Mouse (Mus musculus) MEL (cell line): ENCODE results near the gene Eva1b. TPM values are rescaled to one million over a fixed set of nuclear protein-coding genes. Genes with fewer than 3 reads are reported as not detected.
"Not testable (repeated sequence)": the region's sequence is repeated elsewhere in the genome, so short reads cannot be mapped to it uniquely, and the experiment has no call there.

Experiments used
- DNase-seq: peaks from one replicate; pipeline ENCODE4 v3.0.0; 2011; ENCODE audit warnings: low read depth, low spot score
- H3K27ac ChIP-seq: 2 replicates; pipeline ENCODE4 v1.5.1; 2012; ENCODE audit warnings: low read depth, mild to moderate bottlenecking, control low read depth, low read length, moderate library complexity; ENCODE audit not compliant: control insufficient read depth
- H3K27me3 ChIP-seq, 2 experiments: fragments of 150-350 bp in 1 of 2; sonication (generic) in 1 of 2; 2 replicates each; pipeline ENCODE4 v1.6.1; 2012; ENCODE audit warnings: low read length in 2 of 2, mild to moderate bottlenecking in 2 of 2, improper control_type of control experiment in 1 of 2, moderate library complexity in 1 of 2; ENCODE audit not compliant: insufficient read depth in 2 of 2, control insufficient read depth in 1 of 2
- H3K36me3 ChIP-seq, 2 experiments: 2 replicates each; pipeline ENCODE4 v1.6.1; 2012 to 2014; ENCODE audit warnings: low read length in 2 of 2, improper control_type of control experiment in 1 of 2, inconsistent platforms in 1 of 2, mild to moderate bottlenecking in 1 of 2; ENCODE audit not compliant: insufficient read depth in 2 of 2, control insufficient read depth in 1 of 2
- H3K4me1 ChIP-seq, 2 experiments: fragments of 150-350 bp in 1 of 2; sonication (generic) in 1 of 2; 2 replicates each; pipeline ENCODE4 v1.6.1; 2012; ENCODE audit warnings: low read length in 2 of 2, improper control_type of control experiment in 1 of 2, mild to moderate bottlenecking in 1 of 2; ENCODE audit not compliant: insufficient read depth in 2 of 2, control insufficient read depth in 1 of 2
- H3K4me3 ChIP-seq, 2 experiments: fragments of 150-350 bp in 1 of 2; sonication (generic) in 1 of 2; 2 replicates each; pipeline ENCODE4 v1.5.1; 2012; ENCODE audit warnings: low read depth in 2 of 2, low read length in 2 of 2, mild to moderate bottlenecking in 2 of 2, moderate library complexity in 2 of 2, control low read depth in 1 of 2, improper control_type of control experiment in 1 of 2; ENCODE audit not compliant: control insufficient read depth in 1 of 2, insufficient read depth in 1 of 2
- H3K79me2 ChIP-seq: 2 replicates; pipeline ENCODE4 v1.6.1; 2012; ENCODE audit warnings: mild to moderate bottlenecking, low read length, moderate library complexity; ENCODE audit not compliant: control insufficient read depth, poor library complexity, insufficient read depth
- H3K9ac ChIP-seq: 2 replicates; pipeline ENCODE4 v1.6.1; 2012; ENCODE audit warnings: low read depth, mild to moderate bottlenecking, control low read depth, low read length, moderate library complexity; ENCODE audit not compliant: control insufficient read depth, poor library complexity, severe bottlenecking
- H3K9me3 ChIP-seq: fragments of 150-350 bp; sonication (generic); replicated peaks from 2 replicates; pipeline ENCODE4 v1.6.1; 2012; ENCODE audit warnings: mild to moderate bottlenecking, low read length, improper control_type of control experiment, moderate library complexity; ENCODE audit not compliant: insufficient read depth
- BHLHE40 ChIP-seq: IDR thresholded peaks from 2 replicates; pipeline ENCODE4 v1.6.1; 2012; ENCODE audit warnings: low read depth, mild to moderate bottlenecking, inconsistent platforms, low read length, improper control_type of control experiment, borderline replicate concordance
- CTCF ChIP-seq, 3 experiments: IDR thresholded peaks in 2 of 3; conservative IDR thresholded peaks in 1 of 3; 2 replicates each; pipeline ENCODE4 v1.5.1; 2011 to 2012; ENCODE audit warnings: low read length in 3 of 3, low read depth in 2 of 3, mild to moderate bottlenecking in 2 of 3, improper control_type of control experiment in 1 of 3, inconsistent platforms in 1 of 3, mixed read lengths in 1 of 3, moderate library complexity in 1 of 3; ENCODE audit not compliant: control insufficient read depth in 1 of 3, insufficient read depth in 1 of 3, poor library complexity in 1 of 3, severe bottlenecking in 1 of 3
- HCFC1 ChIP-seq: IDR thresholded peaks from 2 replicates; pipeline ENCODE4 v1.6.1; 2012; ENCODE audit warnings: low read depth, mild to moderate bottlenecking, inconsistent platforms, low read length, improper control_type of control experiment, moderate library complexity
- KAT2A ChIP-seq: conservative IDR thresholded peaks from 2 replicates; pipeline ENCODE4 v1.6.1; 2012; ENCODE audit warnings: low read depth, low read length, improper control_type of control experiment, inconsistent platforms
- MAFK ChIP-seq: IDR thresholded peaks from 2 replicates; pipeline ENCODE4 v1.6.1; 2011; ENCODE audit warnings: low read depth, mild to moderate bottlenecking, low read length, improper control_type of control experiment, borderline replicate concordance
- MAZ ChIP-seq: IDR thresholded peaks from 2 replicates; pipeline ENCODE4 v1.6.1; 2012; ENCODE audit warnings: low read depth, mild to moderate bottlenecking, inconsistent platforms, low read length, improper control_type of control experiment
- MXI1 ChIP-seq: IDR thresholded peaks from 2 replicates; pipeline ENCODE4 v1.6.1; 2011; ENCODE audit warnings: mild to moderate bottlenecking, low read depth, low read length, improper control_type of control experiment
- MYB ChIP-seq: IDR thresholded peaks from 2 replicates; pipeline ENCODE4 v1.6.1; 2011; ENCODE audit warnings: mild to moderate bottlenecking, low read depth, low read length, improper control_type of control experiment
- NELFE ChIP-seq: IDR thresholded peaks from 2 replicates; pipeline ENCODE4 v1.6.1; 2011; ENCODE audit warnings: low read depth, low read length, improper control_type of control experiment
- NRF1 ChIP-seq: IDR thresholded peaks from 2 replicates; pipeline ENCODE4 v1.6.1; 2014; ENCODE audit warnings: low read depth, mild to moderate bottlenecking, inconsistent platforms, low read length, improper control_type of control experiment, moderate library complexity; ENCODE audit not compliant: poor library complexity, insufficient read depth, severe bottlenecking
- POLR2A ChIP-seq, 2 experiments: IDR thresholded peaks; 2 replicates each; pipeline ENCODE4 v1.6.1; 2011 to 2012; ENCODE audit warnings: low read length in 2 of 2, mild to moderate bottlenecking in 2 of 2, control low read depth in 1 of 2, improper control_type of control experiment in 1 of 2, low read depth in 1 of 2, moderate library complexity in 1 of 2; ENCODE audit not compliant: control insufficient read depth in 1 of 2, insufficient read depth in 1 of 2, poor library complexity in 1 of 2
- POLR2AphosphoS2 ChIP-seq: IDR thresholded peaks from 2 replicates; pipeline ENCODE4 v1.6.1; 2011; ENCODE audit warnings: low read length, improper control_type of control experiment
- SMC3 ChIP-seq: IDR thresholded peaks from 2 replicates; pipeline ENCODE4 v1.6.1; 2011; ENCODE audit warnings: low read depth, low read length, improper control_type of control experiment
- USF2 ChIP-seq, 2 experiments: IDR thresholded peaks; 2 replicates each; pipeline ENCODE4 v1.6.1; 2011 to 2012; ENCODE audit warnings: improper control_type of control experiment in 2 of 2, low read length in 2 of 2, borderline replicate concordance in 1 of 2, inconsistent platforms in 1 of 2, low read depth in 1 of 2, mild to moderate bottlenecking in 1 of 2; ENCODE audit not compliant: insufficient read depth in 1 of 2
- ZKSCAN1 ChIP-seq: IDR thresholded peaks from 2 replicates; pipeline ENCODE4 v1.6.1; 2012; ENCODE audit warnings: low read depth, mild to moderate bottlenecking, inconsistent platforms, low read length, improper control_type of control experiment, moderate library complexity
- polyA plus RNA-seq, 2 experiments: library from polyadenylated mRNA; stranded (reverse) in 1 of 2; unstranded in 1 of 2; fragments of >175 nt in 1 of 2; fragments of >200 nt in 1 of 2; gene quantifications; 2 replicates each; pipeline versions ENCODE4 v1.2.1 to v1.2.4; 2012; ENCODE audit warnings: low replicate concordance in 2 of 2, low read depth in 1 of 2; ENCODE audit not compliant: insufficient read length in 2 of 2, insufficient read depth in 1 of 2, missing spikeins in 1 of 2
- total RNA-seq: library from RNA; depleted of rRNA; stranded (reverse); fragments of 300-350 nt; gene quantifications from 2 replicates; pipeline ENCODE4 v1.2.3, GENCODE M21; 2012

The Eva1b gene
- total and polyA plus RNA-seq, 3 experiments, result 9.6 to 12.2 TPM; not detected in 1

DNA sequence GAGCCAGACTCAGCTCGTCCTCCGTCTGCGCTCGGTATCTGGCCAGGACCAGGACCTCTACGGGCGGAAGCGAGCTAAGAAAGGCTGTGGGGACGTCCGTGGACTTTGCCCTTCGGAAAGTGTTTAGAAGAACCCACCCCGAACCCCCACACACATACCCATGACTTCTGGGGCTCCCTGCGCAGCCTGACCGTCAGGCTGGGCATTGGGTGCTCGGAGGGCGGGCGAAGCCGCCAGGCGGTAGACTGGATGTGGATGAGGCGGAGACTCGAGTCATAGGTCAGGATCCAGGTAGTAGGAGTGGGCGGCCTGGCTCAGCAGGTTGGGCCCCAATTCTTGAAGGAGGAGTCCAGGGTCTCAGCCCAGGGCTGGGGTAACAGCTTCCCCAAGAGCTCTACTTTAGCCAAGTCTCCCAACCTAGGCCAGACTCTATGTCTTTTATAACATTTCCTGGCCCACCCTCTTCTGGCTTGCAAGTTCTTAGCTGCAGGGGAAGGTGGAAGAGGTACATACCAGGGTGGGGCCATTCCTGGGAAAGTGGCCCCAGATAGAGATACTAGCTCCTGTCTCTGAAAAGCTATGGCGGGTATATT is 15.6 kb downstream of the Eva1b start, which contains the start of gene Sh3d21:
TSS of gene Sh3d21 (minus strand) at position 425 of the 593 bp plus-strand sequence.
- peak within 1 kb of the TSS; percentile 36 for H3K27ac ChIP-seq
- peaks cover 2% of the 10 kb centered on the region; the same call in 1 of the 2 replicates for H3K79me2 ChIP-seq
- peaks cover 0 to 9% of the 10 kb centered on the region in 2 experiments; a peak in 1 of 4 replicates for H3K4me1 ChIP-seq
- no peak for DNase-seq
- H3K36me3 ChIP-seq, result peaks cover 7 to 12% of the 10 kb centered on the region in 2 experiments
- H3K4me3 ChIP-seq, result peak within 1 kb of the TSS; percentile 63 to 69
- H3K9me3 ChIP-seq, result no peaks in the 10 kb centered on the region
- H3K9ac ChIP-seq, result peak within 1 kb of the TSS; percentile 85
- TF ChIP-seq MYB, result no peak
- peak; percentile 85; the same call in 1 of the 2 replicates for TF ChIP-seq POLR2AphosphoS2
- TF ChIP-seq USF2 (IDR thresholded peaks at IDR 0.05; ENCODE audit: borderline replicate concordance in 1 of 2, insufficient read depth in 1 of 2, low read depth in 1 of 2, low read length in 2 of 2), result no peak
- TF ChIP-seq HCFC1, result peak; percentile 10; the same call in 1 of the 2 replicates
- 0 out of 2 replicates have a peak, but pooled peaks have one; percentile 6 for TF ChIP-seq ZKSCAN1
- 0 out of 2 replicates have a peak, but pooled peaks have one; percentile 17 for TF ChIP-seq NRF1
- no peak for TF ChIP-seq MAFK
- 0 out of 2 replicates have a peak, but pooled peaks have one; percentile 2 for TF ChIP-seq NELFE
- H3K27me3 ChIP-seq, result no peaks in the 10 kb centered on the region

DNA sequence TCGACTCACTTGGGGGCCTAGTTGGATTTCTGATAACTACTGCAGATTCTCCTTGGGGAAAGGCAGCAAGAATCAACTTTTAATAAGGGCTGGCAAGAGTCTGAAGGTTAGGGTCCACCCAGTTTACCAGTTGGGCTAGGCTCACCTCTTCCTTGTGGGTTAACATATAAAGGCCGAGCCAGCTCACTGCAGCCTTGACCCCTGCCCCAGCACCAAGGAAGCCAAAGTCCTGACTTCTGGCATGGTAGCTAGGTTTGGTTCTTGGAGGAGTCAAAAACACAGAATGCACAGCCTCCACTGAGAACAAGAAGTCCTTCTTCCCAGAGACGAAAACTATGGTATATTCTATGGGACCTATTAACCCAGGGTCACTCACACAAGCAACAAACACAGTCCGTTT is 16.1 kb downstream of the Eva1b start:
- no peaks in the 10 kb centered on the region for H3K9me3 ChIP-seq
- no peak for DNase-seq
- peaks cover 7 to 14% of the 10 kb centered on the region in 2 experiments for H3K36me3 ChIP-seq
- TF ChIP-seq POLR2A (IDR thresholded peaks at IDR 0.05; ENCODE audit: control insufficient read depth in 1 of 2, insufficient read depth in 1 of 2, low read depth in 1 of 2, low read length in 2 of 2, poor library complexity in 1 of 2) (no peak), SMC3 (no peak), MAZ (no peak), MXI1 (no peak), CTCF (IDR thresholded peaks at IDR 0.05 in 2 of 3, conservative IDR thresholded peaks at IDR 0.05 in 1 of 3; ENCODE audit: control insufficient read depth in 1 of 3, insufficient read depth in 1 of 3, low read depth in 2 of 3, low read length in 3 of 3, poor library complexity in 1 of 3, severe bottlenecking in 1 of 3) (no peak), BHLHE40 (no peak), MAFK (no peak), KAT2A (no peak)
- H3K79me2 ChIP-seq, result peaks cover 2% of the 10 kb centered on the region; the same call in 1 of the 2 replicates
- no peak overlapping the region for H3K27ac ChIP-seq
- H3K4me1 ChIP-seq, result peaks cover 0 to 9% of the 10 kb centered on the region in 2 experiments; a peak in 2 of 4 replicates
- H3K9ac ChIP-seq, result peak overlapping the region; percentile 85
- peak overlapping the region in 1 of 2 experiments; percentile 63; a peak in 2 of 4 replicates for H3K4me3 ChIP-seq
- H3K27me3 ChIP-seq, result no peaks in the 10 kb centered on the region

- peaks cover 7 to 22% of the 10 kb centered on the region in 2 experiments for H3K36me3 ChIP-seq
- not testable (repeated sequence) for H3K27me3 ChIP-seq, H3K9me3 ChIP-seq, H3K79me2 ChIP-seq, DNase-seq, H3K9ac ChIP-seq, H3K4me3 ChIP-seq, H3K27ac ChIP-seq, H3K4me1 ChIP-seq
Measured at GRCm38 (mm10) chr4:126165092-126165491, 17.5 kb downstream of the Eva1b start.
